Mouse (Mus musculus): ENCODE results near the gene Drap1. TPM values are rescaled to one million over a fixed set of nuclear protein-coding genes. Genes with fewer than 3 reads are reported as not detected.

Gene Drap1
- 100 to 1,000 TPM; 175 to 253 TPM for polyA plus RNA-seq (2017; shearing (Covaris generic))

DNA sequence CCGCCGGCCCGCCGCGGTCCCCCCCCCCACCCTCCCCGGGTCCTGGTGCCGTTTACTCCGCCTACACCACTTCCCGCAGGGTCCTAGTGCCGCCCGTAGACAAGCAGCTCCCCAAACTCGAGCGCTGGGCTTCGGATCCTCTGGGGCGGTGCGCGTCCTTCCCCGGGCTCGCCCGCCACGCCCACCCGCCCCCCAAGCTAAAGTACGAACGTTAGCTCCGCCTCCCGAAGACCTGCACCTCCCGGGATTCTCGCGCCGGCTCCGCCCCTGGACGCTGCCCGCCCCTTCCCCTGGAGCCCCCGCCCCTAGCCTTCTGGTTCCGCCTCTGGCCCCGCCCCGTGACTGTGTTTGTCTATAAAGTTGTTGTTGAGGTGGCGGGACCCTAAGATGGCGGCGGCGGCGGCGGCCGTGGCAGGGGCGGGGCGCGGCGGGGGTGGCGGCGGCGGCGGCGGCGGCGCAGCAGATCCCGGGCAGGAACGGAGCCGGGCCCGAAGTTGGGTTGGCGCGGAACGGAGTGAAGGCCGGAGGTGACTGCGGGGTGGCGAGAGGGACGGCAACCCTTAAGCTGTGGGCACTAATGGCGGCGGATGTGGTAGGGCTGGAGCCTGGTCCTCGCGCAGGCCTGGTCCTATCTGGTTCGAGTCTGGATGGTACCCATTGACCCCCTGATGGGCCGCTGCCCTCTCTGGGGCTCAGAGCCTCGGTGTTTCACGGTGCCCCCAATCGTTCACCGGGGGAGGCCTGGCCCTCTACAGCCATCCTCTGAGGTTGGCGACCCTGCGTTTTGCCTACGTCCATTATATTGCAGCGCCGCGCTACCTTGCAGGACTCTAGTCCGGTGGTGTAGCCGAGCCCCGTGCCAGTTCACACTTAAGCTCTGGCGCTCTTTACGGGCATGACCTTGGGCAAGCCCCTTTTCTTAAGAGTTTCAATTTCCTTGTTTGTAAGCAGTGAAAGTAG is at the start of gene Drap1, which contains the start of gene AI837181:
Gene Drap1 (minus strand): TSS at position 198 of the 960 bp plus-strand sequence.
Gene AI837181 (plus strand): TSS at position 363 of the 960 bp plus-strand sequence.

DNA sequence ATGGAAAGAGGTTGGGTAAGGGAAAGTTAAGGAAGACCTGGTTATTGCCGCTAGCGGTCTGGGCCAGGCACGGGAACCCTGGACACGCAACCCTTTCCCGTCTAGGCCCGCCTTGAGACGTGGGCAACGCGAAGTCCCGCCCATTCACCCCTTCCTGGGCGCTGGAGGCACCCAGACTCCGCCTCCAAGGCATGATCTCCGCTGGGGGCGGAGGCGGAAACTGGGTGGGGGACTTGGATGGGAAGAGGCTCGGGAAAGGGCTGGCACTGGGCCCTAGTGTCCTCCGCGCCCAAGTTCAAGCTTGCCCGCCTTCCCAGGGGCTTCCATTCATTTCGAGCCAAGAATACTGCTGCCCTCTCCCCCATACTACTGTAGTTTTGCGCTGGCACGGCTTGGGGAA is 48.9 kb upstream of the Drap1 start, which contains the start of gene Efemp2:
Gene Efemp2 (plus strand): TSS at position 235 of the 400 bp plus-strand sequence.

DNA sequence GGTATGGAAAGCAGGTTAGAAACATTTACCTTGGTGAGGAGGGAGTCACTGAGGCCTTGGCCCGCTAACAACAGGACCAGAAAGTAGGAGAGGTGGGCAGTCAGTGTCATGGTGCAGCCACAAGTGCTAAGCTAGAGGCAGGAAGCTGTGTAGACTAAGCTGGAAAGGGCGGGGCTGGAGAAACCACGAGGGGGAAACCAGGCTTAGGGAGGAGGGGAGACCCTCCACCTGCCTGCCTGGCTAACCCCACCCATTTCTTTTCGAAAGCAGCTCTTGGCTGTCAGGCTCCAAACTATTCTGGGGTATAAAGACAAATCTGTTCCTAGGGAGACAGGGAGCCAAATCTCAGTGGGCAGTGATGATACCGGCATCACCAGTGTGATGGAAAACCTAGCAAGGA is 43.6 kb upstream of the Drap1 start, which contains the start of gene Ctsw:
Gene Ctsw (minus strand): TSS at position 134 of the 400 bp plus-strand sequence.

DNA sequence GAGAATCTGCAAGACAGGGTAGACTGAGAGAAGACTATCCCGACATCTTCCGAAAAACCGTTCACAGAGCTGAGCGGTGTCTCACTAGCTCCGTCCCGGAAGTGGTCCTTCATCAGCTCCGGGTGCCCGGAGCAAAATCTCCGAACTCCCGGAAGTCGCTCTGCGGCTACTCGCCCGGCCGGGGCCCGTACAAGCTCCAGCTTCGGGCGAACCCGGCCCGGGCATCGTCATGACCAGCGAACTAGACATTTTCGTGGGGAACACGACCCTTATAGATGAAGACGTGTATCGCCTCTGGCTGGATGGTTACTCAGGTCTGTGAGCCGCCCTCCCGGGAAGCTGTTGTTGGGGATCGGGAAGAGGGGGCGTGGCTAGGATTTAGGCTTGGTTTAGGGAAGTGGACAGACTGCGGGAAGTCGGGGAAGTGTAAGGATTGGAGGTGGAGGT is 35.7 kb upstream of the Drap1 start, which contains the start of gene Fibp:
Gene Fibp (plus strand): TSS at position 151 of the 447 bp plus-strand sequence.

DNA sequence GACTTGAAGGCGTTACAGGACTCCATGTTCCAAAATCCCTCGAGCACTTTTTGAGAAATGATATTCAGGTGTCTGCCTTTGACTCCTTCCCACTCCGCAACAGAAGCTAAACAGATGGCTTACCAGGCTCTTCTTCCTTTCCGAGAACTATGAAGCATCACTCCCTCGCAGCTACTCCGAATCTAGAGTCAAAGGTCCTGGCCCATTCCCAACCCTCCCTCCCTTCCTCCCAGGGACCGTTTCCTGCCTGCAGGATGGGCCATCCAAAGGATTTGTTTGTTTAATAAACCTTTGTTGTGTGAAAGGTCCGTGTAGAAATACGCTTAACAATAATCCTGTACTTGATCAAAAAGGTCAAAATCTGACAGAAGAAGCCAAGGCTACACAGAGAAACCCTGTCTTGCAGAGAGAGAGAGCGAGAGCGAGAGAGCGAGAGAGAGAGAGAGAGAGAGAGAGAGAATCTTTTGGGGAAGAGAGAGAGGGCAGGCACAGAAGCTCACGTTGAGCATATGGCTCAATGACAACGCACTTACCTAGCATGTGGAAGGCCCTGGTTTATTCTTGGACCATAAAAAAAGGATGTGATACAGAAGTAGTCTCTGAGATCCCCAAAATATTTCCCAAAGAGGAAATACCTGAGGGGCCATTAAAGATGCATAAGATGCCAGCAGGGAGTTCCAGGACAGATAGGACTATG is 33.1 kb upstream of the Drap1 start, which contains the start of gene Ccdc85b:
Gene Ccdc85b (minus strand): TSS at position 149 of the 697 bp plus-strand sequence.

DNA sequence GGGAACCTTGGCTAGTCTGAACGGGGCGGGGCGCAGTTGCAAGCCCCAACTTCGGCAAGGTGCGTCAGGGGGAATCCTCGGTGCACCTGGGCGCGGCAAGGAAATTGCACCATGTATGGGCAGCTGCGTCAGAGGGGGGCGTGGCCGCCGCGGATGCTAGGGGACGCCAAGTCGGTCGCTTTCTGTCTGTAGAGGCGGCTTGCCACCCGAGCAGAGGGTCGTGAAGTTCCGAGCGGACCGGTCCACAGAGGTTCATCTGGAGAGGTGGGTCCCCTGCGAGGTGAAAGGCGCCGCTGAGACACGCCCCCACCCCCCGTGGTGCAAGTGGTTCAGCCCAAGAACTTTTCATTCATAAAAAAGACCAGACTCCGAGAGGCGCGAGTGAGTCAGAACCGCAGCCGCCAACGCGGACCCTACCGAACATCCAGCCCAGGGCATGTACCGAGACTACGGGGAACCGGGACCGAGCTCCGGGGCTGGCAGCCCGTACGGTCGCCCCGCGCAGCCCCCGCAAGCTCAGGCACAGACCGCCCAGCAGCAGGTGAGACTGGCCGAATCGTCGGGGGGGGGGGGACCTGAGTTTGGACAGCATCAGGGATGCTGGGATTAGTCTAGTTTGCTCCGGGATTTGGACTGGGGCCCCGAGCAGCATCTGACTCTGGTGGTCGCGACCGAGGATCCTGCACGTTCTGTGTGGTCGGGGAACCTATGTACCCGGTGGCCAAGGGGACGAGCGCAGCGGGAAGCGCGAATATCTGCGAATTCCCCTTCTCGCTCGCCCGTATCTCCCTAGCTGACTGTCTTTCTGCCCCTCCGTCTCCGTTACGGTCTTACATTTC is 23.0 kb upstream of the Drap1 start, which contains the start of gene Fosl1:
Gene Fosl1 (plus strand): TSS at position 33 of the 839 bp plus-strand sequence.

DNA sequence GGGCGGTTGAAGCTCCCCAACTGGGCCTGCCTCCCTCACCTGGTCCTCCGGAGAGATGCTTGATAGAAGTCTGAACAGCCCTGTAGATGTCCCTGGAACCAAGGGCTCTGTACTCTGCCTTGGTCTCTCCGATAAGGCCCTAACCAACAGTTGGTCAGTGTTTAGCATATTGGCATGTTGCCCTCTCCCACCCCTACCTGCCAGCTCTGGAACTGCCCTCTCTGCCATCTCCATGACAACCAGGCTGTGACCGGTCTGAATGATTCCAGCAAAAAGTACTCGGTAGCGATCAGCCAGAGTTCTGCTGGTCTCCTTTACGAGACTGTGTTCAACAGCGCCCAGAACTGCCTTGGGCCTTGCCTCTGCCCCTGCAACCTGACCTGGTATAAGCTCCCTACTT is 22.5 kb downstream of the Drap1 start, which contains the start of gene Tsga10ip:
Gene Tsga10ip (minus strand): TSS at position 234 of the 400 bp plus-strand sequence.

DNA sequence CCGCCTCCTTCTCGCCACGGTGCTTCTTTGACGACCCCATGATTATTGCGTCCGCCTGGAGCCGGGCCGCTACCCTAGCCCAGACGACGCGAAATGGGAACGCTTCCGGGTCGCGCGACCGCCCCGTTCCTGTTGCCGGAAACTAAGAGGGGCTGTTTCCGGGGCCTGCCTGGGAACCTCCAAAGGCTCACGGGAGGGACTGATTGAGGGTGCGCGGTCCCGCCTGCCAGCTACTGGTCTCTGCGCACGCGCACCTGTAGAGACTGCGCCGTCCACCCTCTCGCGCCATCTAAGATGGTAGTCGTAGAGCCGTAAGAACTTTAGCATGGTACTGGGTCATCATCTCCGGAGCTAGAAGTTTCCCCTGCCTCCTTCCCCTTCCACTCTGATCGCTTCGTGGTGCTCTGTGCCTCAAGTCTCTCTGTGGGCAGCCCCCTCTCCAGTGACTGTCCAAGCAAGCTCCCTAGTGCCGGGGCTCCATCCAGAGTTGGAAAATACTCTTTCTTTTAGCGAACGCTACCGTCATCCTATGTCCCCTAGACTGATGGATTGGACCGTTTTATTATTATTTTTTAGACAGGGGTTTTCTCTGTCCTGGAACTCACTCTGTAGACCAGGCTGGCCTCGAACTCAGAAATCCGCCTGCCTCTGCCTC is 36.1 kb downstream of the Drap1 start, which contains the start of gene Sart1:
Gene Sart1 (minus strand): TSS at position 116 of the 655 bp plus-strand sequence.

Other genes starting within 250 kb of the Drap1 start
- gene Pacs1, start 151.9 kb downstream of the Drap1 start, polyA plus RNA-seq (2017; shearing (Covaris generic)) = 100 to 1,000 TPM in 1 of 2 experiments, 10 to 100 TPM in 1; 73.5 to 129 TPM
- gene Sf3b2, start 129.5 kb downstream of the Drap1 start, polyA plus RNA-seq (2017; shearing (Covaris generic)) = 100 to 1,000 TPM; 293 to 325 TPM
- under 1 TPM; 0.10 to 0.39 TPM for gene Gal3st3, start 126.6 kb downstream of the Drap1 start, polyA plus RNA-seq (2017; shearing (Covaris generic))
- under 1 TPM in 1 of 2 experiments, not detected in 1; 0.07 TPM for gene Catsper1, start 89.2 kb downstream of the Drap1 start, polyA plus RNA-seq (2017; shearing (Covaris generic))
- gene Cst6, start 75.4 kb downstream of the Drap1 start, polyA plus RNA-seq (2017; shearing (Covaris generic)) = 1 to 10 TPM; 3.0 to 5.4 TPM
- gene Eif1ad, start 58.2 kb downstream of the Drap1 start, polyA plus RNA-seq (2017; shearing (Covaris generic)) = 10 to 100 TPM; 51.1 to 61.3 TPM
- gene Banf1, start 57.8 kb downstream of the Drap1 start, polyA plus RNA-seq (2017; shearing (Covaris generic)) = 100 to 1,000 TPM; 260 to 336 TPM
- 100 to 1,000 TPM; 177 to 178 TPM for gene Sart1, start 36.3 kb downstream of the Drap1 start, polyA plus RNA-seq (2017; shearing (Covaris generic))
- 1 to 10 TPM in 1 of 2 experiments, under 1 TPM in 1; 0.94 to 1.5 TPM for gene Tsga10ip, start 22.5 kb downstream of the Drap1 start, polyA plus RNA-seq (2017; shearing (Covaris generic))
- gene AI837181, start 165 bp upstream of the Drap1 start, polyA plus RNA-seq (2017; shearing (Covaris generic)) = 10 to 100 TPM; 35.9 to 38.9 TPM
- gene Fosl1, start 22.6 kb upstream of the Drap1 start, polyA plus RNA-seq (2017; shearing (Covaris generic)) = under 1 TPM in 1 of 2 experiments, not detected in 1; 0.10 TPM
- 10 to 100 TPM; 10.6 to 11.9 TPM for gene Ccdc85b, start 32.9 kb upstream of the Drap1 start, polyA plus RNA-seq (2017; shearing (Covaris generic))
- 100 to 1,000 TPM; 135 to 140 TPM for gene Fibp, start 35.6 kb upstream of the Drap1 start, polyA plus RNA-seq (2017; shearing (Covaris generic))
- gene Ctsw, start 43.5 kb upstream of the Drap1 start, polyA plus RNA-seq (2017; shearing (Covaris generic)) = 100 to 1,000 TPM; 166 to 186 TPM
- gene Efemp2, start 49.0 kb upstream of the Drap1 start, polyA plus RNA-seq (2017; shearing (Covaris generic)) = 1 to 10 TPM; 1.6 to 3.1 TPM
- gene Mus81, start 63.4 kb upstream of the Drap1 start, polyA plus RNA-seq (2017; shearing (Covaris generic)) = 10 to 100 TPM; 56.5 to 60.6 TPM
- gene Cfl1, start 65.5 kb upstream of the Drap1 start, polyA plus RNA-seq (2017; shearing (Covaris generic)) = 1,000 to 10,000 TPM; 4,073 to 4,463 TPM
- under 1 TPM in 1 of 2 experiments, not detected in 1; 0.22 TPM for gene 1700020D05Rik, start 78.8 kb upstream of the Drap1 start, polyA plus RNA-seq (2017; shearing (Covaris generic))
- 10 to 100 TPM; 10.7 to 22.0 TPM for gene Snx32, start 85.6 kb upstream of the Drap1 start, polyA plus RNA-seq (2017; shearing (Covaris generic))
- under 1 TPM in 1 of 2 experiments, not detected in 1; 0.57 TPM for gene Ovol1, start 135.7 kb upstream of the Drap1 start, polyA plus RNA-seq (2017; shearing (Covaris generic))
- gene Ap5b1, start 143.0 kb upstream of the Drap1 start, polyA plus RNA-seq (2017; shearing (Covaris generic)) = 10 to 100 TPM; 11.7 to 22.5 TPM
- 100 to 1,000 TPM; 104 to 115 TPM for gene Rnaseh2c, start 176.9 kb upstream of the Drap1 start, polyA plus RNA-seq (2017; shearing (Covaris generic))
- 10 to 100 TPM; 37.2 to 37.4 TPM for gene Kat5, start 185.3 kb upstream of the Drap1 start, polyA plus RNA-seq (2017; shearing (Covaris generic))
- 100 to 1,000 TPM; 137 to 140 TPM for gene Rela, start 212.5 kb upstream of the Drap1 start, polyA plus RNA-seq (2017; shearing (Covaris generic))
- gene Sipa1, start 238.7 kb upstream of the Drap1 start, polyA plus RNA-seq (2017; shearing (Covaris generic)) = 100 to 1,000 TPM; 121 to 239 TPM

All from activated CD4-positive, CD25-positive, alpha-beta regulatory T cell (primary cell).